Mouse (Mus musculus) limb, embryonic 12.5 days (tissue): ENCODE measurements around the gene Col18a1. TPM values are rescaled to one million over a fixed set of nuclear protein-coding genes. Genes with fewer than 3 reads are reported as not detected.

ENCODE experiments used
- ATAC-seq: fragments of 200-750 bp; cut with Nextera tagmentation; 2 replicates; pipeline ENCODE4 v1.8.0; 2017; ENCODE audit warnings: low read depth, moderate TSS enrichment; ENCODE audit not compliant: insufficient number of reproducible peaks, insufficient read depth, low FRiP score, low TSS enrichment
- H3K27ac ChIP-seq: fragments of 300-500 bp; sonication (generic); 2 replicates; pipeline ENCODE4 v1.5.1; 2016; ENCODE audit warnings: mild to moderate bottlenecking, moderate library complexity
- H3K27me3 ChIP-seq: fragments of 300-500 bp; sonication (generic); 2 replicates; pipeline ENCODE4 v1.6.1; 2016; ENCODE audit warnings: mild to moderate bottlenecking, moderate library complexity
- H3K36me3 ChIP-seq: fragments of 300-500 bp; sonication (generic); 2 replicates; pipeline ENCODE4 v1.6.1; 2016; ENCODE audit warnings: mild to moderate bottlenecking, moderate library complexity
- H3K4me1 ChIP-seq: fragments of 300-500 bp; sonication (generic); replicated peaks from 2 replicates; pipeline ENCODE4 v1.6.1; 2016
- H3K4me2 ChIP-seq: fragments of 300-500 bp; sonication (generic); 2 replicates; pipeline ENCODE4 v1.6.1; 2016; ENCODE audit warnings: mild to moderate bottlenecking, moderate library complexity
- H3K4me3 ChIP-seq: fragments of 300-500 bp; sonication (generic); replicated peaks from 2 replicates; pipeline ENCODE4 v1.5.1; 2016; ENCODE audit warnings: mild to moderate bottlenecking
- H3K9ac ChIP-seq: fragments of 300-500 bp; sonication (generic); replicated peaks from 2 replicates; pipeline ENCODE4 v1.6.1; 2016; ENCODE audit warnings: mild to moderate bottlenecking, moderate library complexity
- H3K9me3 ChIP-seq: fragments of 300-500 bp; sonication (generic); 2 replicates; pipeline ENCODE4 v1.6.1; 2016; ENCODE audit warnings: mild to moderate bottlenecking, moderate library complexity
- WGBS: fragments of 180-500 bp; shearing (Covaris S2); methylation state at CpG from one replicate; pipeline ENCODE4 v1.1.7; 2016; 5-methylcytosine and 5-hydroxymethylcytosine counted together
- polyA plus RNA-seq: library from polyadenylated mRNA; unstranded; fragments of >200 nt; fragmentation: Nextera tagmentation; extraction: Ambion mirVana; gene quantifications from 2 replicates; pipeline ENCODE4 v1.2.1, GENCODE M21; 2016

The Col18a1 gene
- polyA plus RNA-seq, 1 experiment from 2014 or later: 104 TPM

- Histone ChIP-seq H3K4me1 (peaks cover 15% of the 10 kb centered on the region; the same call in 1 of the 2 replicates), H3K27ac (no peak overlapping the region), H3K36me3 (no peaks in the 10 kb centered on the region; the same call in 1 of the 2 replicates), H3K9ac (no peak overlapping the region), H3K4me2 (no peak overlapping the region), H3K27me3 (no peaks in the 10 kb centered on the region), H3K9me3 (no peaks in the 10 kb centered on the region), H3K4me3 (no peak overlapping the region)
- no peak for ATAC-seq
- WGBS: 86% methylated on average over 8 of the region's 8 CpGs
Observed at GRCm38 (mm10) chr10:77121287-77122022, 44.9 kb downstream of the Col18a1 start.

GRCm38 (mm10) chr10:77120501-77120900 is 45.8 kb downstream of the Col18a1 start:
- no peak for ATAC-seq
- H3K27ac ChIP-seq: no peak overlapping the region
- H3K36me3 ChIP-seq: no peaks in the 10 kb centered on the region; the same call in 1 of the 2 replicates
- no peak overlapping the region for H3K4me3 ChIP-seq
- H3K9me3 ChIP-seq: no peaks in the 10 kb centered on the region
- no peak overlapping the region for H3K9ac ChIP-seq
- 84% methylated on average over 4 of the region's 4 CpGs for WGBS
- no peak overlapping the region for H3K4me2 ChIP-seq
- H3K4me1 ChIP-seq: peaks cover 19% of the 10 kb centered on the region; the same call in 1 of the 2 replicates
- H3K27me3 ChIP-seq: no peaks in the 10 kb centered on the region

GRCm38 (mm10) chr10:77119437-77119836 is 46.9 kb downstream of the Col18a1 start:
- H3K4me2 ChIP-seq: no peak overlapping the region
- WGBS: 89% methylated on average over 11 of the region's 11 CpGs
- peaks cover 19% of the 10 kb centered on the region; the same call in 1 of the 2 replicates for H3K4me1 ChIP-seq
- no peaks in the 10 kb centered on the region for H3K27me3 ChIP-seq
- no peak overlapping the region for H3K27ac ChIP-seq
- H3K36me3 ChIP-seq: no peaks in the 10 kb centered on the region; the same call in 1 of the 2 replicates
- H3K9ac ChIP-seq: no peak overlapping the region
- no peak for ATAC-seq
- no peaks in the 10 kb centered on the region for H3K9me3 ChIP-seq
- H3K4me3 ChIP-seq: no peak overlapping the region

- peak overlapping the region; percentile 35; the same call in 1 of the 2 replicates for H3K27ac ChIP-seq
- H3K9ac ChIP-seq: no peak overlapping the region
- ATAC-seq: no peak
- H3K4me3 ChIP-seq: no peak overlapping the region
- peaks cover 27% of the 10 kb centered on the region for H3K4me1 ChIP-seq
- WGBS: 90% methylated on average over 1 of the region's 1 CpGs
- H3K9me3 ChIP-seq: no peaks in the 10 kb centered on the region
- H3K4me2 ChIP-seq: no peak overlapping the region
- no peaks in the 10 kb centered on the region; the same call in 1 of the 2 replicates for H3K36me3 ChIP-seq
- H3K27me3 ChIP-seq: no peaks in the 10 kb centered on the region
Observed at GRCm38 (mm10) chr10:77118361-77118760, 48.0 kb downstream of the Col18a1 start.

- no peak overlapping the region; the same call in 1 of the 2 replicates for H3K9ac ChIP-seq
- no peaks in the 10 kb centered on the region; the same call in 1 of the 2 replicates for H3K36me3 ChIP-seq
- no peak overlapping the region for H3K4me3 ChIP-seq
- H3K9me3 ChIP-seq: no peaks in the 10 kb centered on the region
- H3K27me3 ChIP-seq: no peaks in the 10 kb centered on the region
- no peak overlapping the region for H3K4me2 ChIP-seq
- H3K4me1 ChIP-seq: peaks cover 31% of the 10 kb centered on the region
- no peak; the same call in 1 of the 2 replicates for ATAC-seq
- 0 out of 2 replicates have a peak overlapping the region, but pooled peaks have one; percentile 13 for H3K27ac ChIP-seq
- WGBS: 33% methylated on average over 4 of the region's 4 CpGs
Observed at GRCm38 (mm10) chr10:77116537-77117455, 49.6 kb downstream of the Col18a1 start.

- H3K4me3 ChIP-seq: no peak overlapping the region
- peaks cover 39% of the 10 kb centered on the region for H3K4me1 ChIP-seq
- no peaks in the 10 kb centered on the region for H3K9me3 ChIP-seq
- no peak overlapping the region for H3K4me2 ChIP-seq
- no peak overlapping the region for H3K9ac ChIP-seq
- ATAC-seq: no peak
- H3K36me3 ChIP-seq: no peaks in the 10 kb centered on the region
- H3K27me3 ChIP-seq: no peaks in the 10 kb centered on the region
- WGBS: 54% methylated on average over 19 of the region's 19 CpGs
- H3K27ac ChIP-seq: no peak overlapping the region
Observed at GRCm38 (mm10) chr10:77113489-77114240, 52.7 kb downstream of the Col18a1 start.

GRCm38 (mm10) chr10:77111550-77112249 is 54.6 kb downstream of the Col18a1 start:
- Histone ChIP-seq H3K4me2 (no peak overlapping the region), H3K9me3 (no peaks in the 10 kb centered on the region), H3K4me1 (peaks cover 30% of the 10 kb centered on the region), H3K9ac (no peak overlapping the region), H3K4me3 (no peak overlapping the region), H3K27me3 (no peaks in the 10 kb centered on the region), H3K36me3 (no peaks in the 10 kb centered on the region), H3K27ac (peak overlapping the region; percentile 7; the same call in 1 of the 2 replicates)
- ATAC-seq: no peak
- WGBS: 81% methylated on average over 4 of the region's 4 CpGs

- Histone ChIP-seq H3K27ac (peak overlapping the region; percentile 7; the same call in 1 of the 2 replicates), H3K36me3 (no peaks in the 10 kb centered on the region), H3K27me3 (no peaks in the 10 kb centered on the region), H3K4me1 (peaks cover 24% of the 10 kb centered on the region), H3K9ac (no peak overlapping the region), H3K9me3 (no peaks in the 10 kb centered on the region), H3K4me3 (no peak overlapping the region), H3K4me2 (no peak overlapping the region)
- no peak for ATAC-seq
- WGBS: 54% methylated on average over 7 of the region's 7 CpGs
Observed at GRCm38 (mm10) chr10:77110843-77111242, 55.5 kb downstream of the Col18a1 start.

- Histone ChIP-seq H3K36me3 (no peaks in the 10 kb centered on the region), H3K4me1 (peaks cover 24% of the 10 kb centered on the region), H3K4me2 (no peak overlapping the region), H3K9me3 (no peaks in the 10 kb centered on the region), H3K27ac (no peak overlapping the region), H3K9ac (no peak overlapping the region), H3K4me3 (no peak overlapping the region), H3K27me3 (no peaks in the 10 kb centered on the region)
- no peak for ATAC-seq
- WGBS: 86% methylated on average over 9 of the region's 9 CpGs
Observed at GRCm38 (mm10) chr10:77110010-77110409, 56.3 kb downstream of the Col18a1 start.

GRCm38 (mm10) chr10:77108106-77108505 is 58.2 kb downstream of the Col18a1 start:
- no peak overlapping the region for H3K4me2 ChIP-seq
- no peaks in the 10 kb centered on the region for H3K27me3 ChIP-seq
- peaks cover 13% of the 10 kb centered on the region for H3K4me1 ChIP-seq
- ATAC-seq: no peak
- no peaks in the 10 kb centered on the region for H3K36me3 ChIP-seq
- no peaks in the 10 kb centered on the region for H3K9me3 ChIP-seq
- WGBS: 72% methylated on average over 4 of the region's 4 CpGs
- H3K4me3 ChIP-seq: no peak overlapping the region
- H3K27ac ChIP-seq: no peak overlapping the region
- no peak overlapping the region for H3K9ac ChIP-seq
